Mouse (Mus musculus) intestine, postnatal 0 days (tissue): ENCODE measurements around the gene Psmb2. TPM values are rescaled to one million over a fixed set of nuclear protein-coding genes. Genes with fewer than 3 reads are reported as not detected.

ENCODE experiments used
- ATAC-seq: fragments of 200-750 bp; cut with Nextera tagmentation; 2 replicates; pipeline ENCODE4 v1.8.0; 2017; ENCODE audit warnings: mild to moderate bottlenecking, moderate TSS enrichment, moderate library complexity
- H3K27ac ChIP-seq: fragments of 300-500 bp; sonication (generic); 2 replicates; pipeline ENCODE4 v1.5.1; 2014; ENCODE audit warnings: mild to moderate bottlenecking, low read depth, low read length, moderate library complexity
- H3K27me3 ChIP-seq: fragments of 300-500 bp; sonication (generic); replicated peaks from 2 replicates; pipeline ENCODE4 v1.6.1; 2014; ENCODE audit warnings: low read length, mixed read lengths; ENCODE audit not compliant: control insufficient read depth, insufficient read depth
- H3K36me3 ChIP-seq: fragments of 300-500 bp; sonication (generic); 2 replicates; pipeline ENCODE4 v1.6.1; 2014; ENCODE audit warnings: mild to moderate bottlenecking, moderate library complexity; ENCODE audit not compliant: control insufficient read depth, insufficient read depth
- H3K4me1 ChIP-seq: fragments of 300-500 bp; sonication (generic); replicated peaks from 2 replicates; pipeline ENCODE4 v1.6.1; 2014; ENCODE audit warnings: antibody characterized with exemption, low read length, mixed read lengths; ENCODE audit not compliant: control insufficient read depth, insufficient read depth
- H3K4me2 ChIP-seq: fragments of 300-500 bp; sonication (generic); replicated peaks from 2 replicates; pipeline ENCODE4 v1.6.1; 2014; ENCODE audit warnings: low read depth, mild to moderate bottlenecking, moderate library complexity
- H3K4me3 ChIP-seq: fragments of 300-500 bp; sonication (generic); 2 replicates; pipeline ENCODE4 v1.5.1; 2014; ENCODE audit warnings: low read depth, low read length
- H3K9ac ChIP-seq: fragments of 300-500 bp; sonication (generic); 2 replicates; pipeline ENCODE4 v1.6.1; 2014; ENCODE audit warnings: mild to moderate bottlenecking, low read depth, low read length
- H3K9me3 ChIP-seq: fragments of 300-500 bp; sonication (generic); 2 replicates; pipeline ENCODE4 v1.6.1; 2016; ENCODE audit warnings: mixed run types; ENCODE audit not compliant: control insufficient read depth
- CTCF ChIP-seq: sonication (generic); IDR thresholded peaks from 2 replicates; pipeline ENCODE4 v1.5.1; 2016; ENCODE audit warnings: low read depth, mild to moderate bottlenecking, control low read depth, antibody characterized with exemption, moderate library complexity
- WGBS: fragments of 180-500 bp; shearing (Covaris S2); extraction: QIAGEN DNeasy Blood & Tissue Kit; methylation state at CpG from one replicate; pipeline ENCODE4 v1.1.7; 2014; 5-methylcytosine and 5-hydroxymethylcytosine counted together
- polyA plus RNA-seq: library from polyadenylated mRNA; unstranded; fragments of >200 nt; fragmentation: Nextera tagmentation; extraction: Ambion mirVana; gene quantifications from 2 replicates; pipeline ENCODE4 v1.2.1, GENCODE M21; 2015

The Psmb2 gene
- polyA plus RNA-seq, 1 experiment from 2014 or later = 381 TPM

GRCm38 (mm10) chr4:126743713-126744112 is 66.3 kb downstream of the Psmb2 start:
- H3K9ac ChIP-seq = no peak overlapping the region
- H3K9me3 ChIP-seq = no peaks in the 10 kb centered on the region
- TF ChIP-seq CTCF = no peak
- no peaks in the 10 kb centered on the region for H3K4me1 ChIP-seq
- no peak overlapping the region for H3K4me3 ChIP-seq
- no peak overlapping the region for H3K27ac ChIP-seq
- ATAC-seq = no peak
- peaks cover 38% of the 10 kb centered on the region for H3K36me3 ChIP-seq
- WGBS = 31% methylated on average over 11 of the region's 11 CpGs
- no peak overlapping the region for H3K4me2 ChIP-seq
- peaks cover 7% of the 10 kb centered on the region; the same call in 1 of the 2 replicates for H3K27me3 ChIP-seq

- TF ChIP-seq CTCF = no peak
- ATAC-seq = no peak
- no peak overlapping the region for H3K4me3 ChIP-seq
Measured at GRCm38 (mm10) chr4:126744831-126745230, 67.4 kb downstream of the Psmb2 start.

GRCm38 (mm10) chr4:126745506-126746193 is 68.2 kb downstream of the Psmb2 start:
- peaks cover 57% of the 10 kb centered on the region for H3K36me3 ChIP-seq
- ATAC-seq = no peak

More at GRCm38 (mm10) chr4:126744831-126745230, 67.4 kb downstream of the Psmb2 start:
- H3K4me1 ChIP-seq = no peaks in the 10 kb centered on the region
- H3K9me3 ChIP-seq = no peaks in the 10 kb centered on the region
- no peaks in the 10 kb centered on the region for H3K27me3 ChIP-seq
- no peak overlapping the region for H3K9ac ChIP-seq
- H3K36me3 ChIP-seq = peaks cover 49% of the 10 kb centered on the region
- WGBS = 91% methylated on average over 14 of the region's 14 CpGs
- H3K27ac ChIP-seq = no peak overlapping the region; the same call in 1 of the 2 replicates
- H3K4me2 ChIP-seq = no peak overlapping the region

GRCm38 (mm10) chr4:126746194-126746840 is 68.9 kb downstream of the Psmb2 start:
- TF ChIP-seq CTCF = no peak
- no peak overlapping the region for H3K27ac ChIP-seq
- H3K4me3 ChIP-seq = no peak overlapping the region
- no peak overlapping the region for H3K4me2 ChIP-seq
- WGBS = 73% methylated on average over 10 of the region's 10 CpGs
- H3K9me3 ChIP-seq = no peaks in the 10 kb centered on the region
- H3K4me1 ChIP-seq = no peaks in the 10 kb centered on the region
- no peak overlapping the region for H3K9ac ChIP-seq
- peaks cover 57% of the 10 kb centered on the region for H3K36me3 ChIP-seq
- H3K27me3 ChIP-seq = no peaks in the 10 kb centered on the region
- no peak for ATAC-seq

More at GRCm38 (mm10) chr4:126745506-126746193, 68.2 kb downstream of the Psmb2 start:
- H3K4me1 ChIP-seq = no peaks in the 10 kb centered on the region
- peak; percentile 84 for TF ChIP-seq CTCF
- WGBS = 45% methylated on average over 13 of the region's 13 CpGs
- H3K27ac ChIP-seq = no peak overlapping the region
- H3K4me3 ChIP-seq = no peak overlapping the region
- no peak overlapping the region for H3K9ac ChIP-seq
- H3K9me3 ChIP-seq = no peaks in the 10 kb centered on the region
- no peaks in the 10 kb centered on the region for H3K27me3 ChIP-seq
- no peak overlapping the region for H3K4me2 ChIP-seq

DNA sequence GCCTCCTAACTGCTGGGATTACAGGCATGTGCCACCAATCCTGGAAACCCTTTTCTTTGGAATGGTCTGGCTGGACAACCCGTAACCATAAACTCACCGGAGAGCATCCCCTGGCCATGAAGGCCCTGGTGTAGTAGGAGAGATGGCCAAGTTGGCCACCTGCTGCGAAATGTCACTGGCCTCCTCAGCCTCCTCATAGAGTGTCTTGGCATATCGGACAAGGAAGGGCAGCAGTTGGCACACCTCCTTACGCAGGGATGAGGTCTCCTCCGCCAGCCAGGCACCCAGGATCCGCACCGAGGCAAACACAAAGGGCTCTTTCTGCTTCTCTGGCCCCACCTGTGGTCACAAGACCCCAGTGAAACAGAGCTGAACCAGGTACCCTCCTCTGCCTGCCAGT is 71.0 kb downstream of the Psmb2 start:
- Histone ChIP-seq H3K9ac (no peak overlapping the region), H3K27ac (no peak overlapping the region), H3K4me3 (no peak overlapping the region), H3K4me2 (no peak overlapping the region), H3K36me3 (peaks cover 57% of the 10 kb centered on the region), H3K4me1 (peaks cover 5% of the 10 kb centered on the region; the same call in 1 of the 2 replicates), H3K9me3 (no peaks in the 10 kb centered on the region), H3K27me3 (no peaks in the 10 kb centered on the region)
- no peak for TF ChIP-seq CTCF
- ATAC-seq = no peak
- WGBS = 92% methylated on average over 8 of the region's 8 CpGs

DNA sequence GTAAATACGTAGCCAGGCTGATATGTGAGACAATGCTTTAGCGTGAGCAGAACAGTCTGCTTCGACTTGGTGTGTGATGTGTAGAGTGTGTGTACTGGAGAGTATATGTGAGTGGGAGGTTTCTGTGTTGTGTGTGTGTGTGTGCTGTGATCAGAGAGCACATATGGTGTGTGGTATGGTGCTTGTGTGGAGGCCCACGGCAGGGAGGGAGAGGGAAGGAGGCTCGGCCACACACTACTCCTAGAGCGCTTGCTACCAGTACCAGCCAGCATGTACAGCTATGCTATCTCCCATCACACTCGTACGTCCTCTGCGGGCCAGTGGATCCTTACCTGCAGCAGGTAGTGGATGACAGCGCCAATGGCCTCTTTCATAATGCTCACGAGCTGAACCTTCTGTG is 72.1 kb downstream of the Psmb2 start:
- no peak overlapping the region for H3K4me3 ChIP-seq
- no peak for TF ChIP-seq CTCF
- peaks cover 50% of the 10 kb centered on the region for H3K36me3 ChIP-seq
- no peak overlapping the region for H3K4me2 ChIP-seq
- no peaks in the 10 kb centered on the region for H3K27me3 ChIP-seq
- no peak overlapping the region for H3K9ac ChIP-seq
- 81% methylated on average over 11 of the region's 11 CpGs for WGBS
- no peaks in the 10 kb centered on the region for H3K9me3 ChIP-seq
- H3K4me1 ChIP-seq = peaks cover 5% of the 10 kb centered on the region; the same call in 1 of the 2 replicates
- ATAC-seq = no peak
- no peak overlapping the region for H3K27ac ChIP-seq
